Mouse (Mus musculus) embryonic facial prominence, embryonic 11.5 days (tissue): ENCODE measurements around the gene 6820408C15Rik. TPM values are rescaled to one million over a fixed set of nuclear protein-coding genes. Genes with fewer than 3 reads are reported as not detected.

Experiments
- ATAC-seq: fragments of 200-750 bp; cut with Nextera tagmentation; replicated peaks from 2 replicates; pipeline ENCODE4 v1.8.0; 2017; ENCODE audit warnings: low read depth; ENCODE audit not compliant: insufficient number of reproducible peaks, low FRiP score, low TSS enrichment
- DNase-seq: peaks from one replicate; pipeline ENCODE4 v3.0.0-alpha.2; 2015; ENCODE audit warnings: low spot score
- H3K27ac ChIP-seq: fragments of 300-500 bp; sonication (generic); replicated peaks from 2 replicates; pipeline ENCODE4 v1.5.1; 2014; ENCODE audit warnings: mild to moderate bottlenecking, low read depth, low read length, control low read depth
- H3K27me3 ChIP-seq: fragments of 300-500 bp; sonication (generic); 2 replicates; pipeline ENCODE4 v1.6.1; 2014; ENCODE audit warnings: mild to moderate bottlenecking, low read length, moderate library complexity, mixed read lengths; ENCODE audit not compliant: control insufficient read depth, insufficient read depth
- H3K36me3 ChIP-seq: fragments of 300-500 bp; sonication (generic); replicated peaks from 2 replicates; pipeline ENCODE4 v1.6.1; 2014; ENCODE audit warnings: low read depth, mild to moderate bottlenecking, low read length, moderate library complexity, mixed read lengths; ENCODE audit not compliant: control insufficient read depth, insufficient read depth
- H3K4me1 ChIP-seq: fragments of 300-500 bp; sonication (generic); 2 replicates; pipeline ENCODE4 v1.6.1; 2014; ENCODE audit warnings: low read length, mixed read lengths; ENCODE audit not compliant: control insufficient read depth, insufficient read depth
- H3K4me2 ChIP-seq: fragments of 300-500 bp; sonication (generic); 2 replicates; pipeline ENCODE4 v1.6.1; 2014; ENCODE audit warnings: low read depth, mild to moderate bottlenecking, control low read depth, low read length, moderate library complexity
- H3K4me3 ChIP-seq: fragments of 300-500 bp; sonication (generic); 2 replicates; pipeline ENCODE4 v1.5.1; 2014; ENCODE audit warnings: low read depth, low read length, control low read depth
- H3K9ac ChIP-seq: fragments of 300-500 bp; sonication (generic); replicated peaks from 2 replicates; pipeline ENCODE4 v1.6.1; 2014; ENCODE audit warnings: mild to moderate bottlenecking, control low read depth, low read length
- H3K9me3 ChIP-seq: fragments of 300-500 bp; sonication (generic); replicated peaks from 2 replicates; pipeline ENCODE4 v1.6.1; 2016; ENCODE audit warnings: mild to moderate bottlenecking, low read length, inconsistent platforms, mixed read lengths; ENCODE audit not compliant: control insufficient read depth
- WGBS: fragments of 180-500 bp; shearing (Covaris S2); extraction: QIAGEN DNeasy Blood & Tissue Kit; methylation state at CpG from one replicate; pipeline ENCODE4 v1.1.7; 2014; 5-methylcytosine and 5-hydroxymethylcytosine counted together
- polyA plus RNA-seq: library from polyadenylated mRNA; unstranded; fragments of >200 nt; fragmentation: Nextera tagmentation; extraction: Ambion mirVana; gene quantifications from 2 replicates; pipeline ENCODE4 v1.2.1, GENCODE M21; 2014

The 6820408C15Rik gene
- polyA plus RNA-seq, 1 experiment from 2014 or later = 0.24 TPM

- 0% methylated on average over 38 of the region's 38 CpGs for WGBS
- Histone ChIP-seq H3K36me3 (no peaks in the 10 kb centered on the region), H3K4me2 (peak overlapping the region; percentile 83), H3K4me3 (peak overlapping the region; percentile 95), H3K4me1 (no peaks in the 10 kb centered on the region), H3K9me3 (no peaks in the 10 kb centered on the region), H3K9ac (peak overlapping the region; percentile 66), H3K27me3 (no peaks in the 10 kb centered on the region), H3K27ac (peak overlapping the region; percentile 99)
- DNase-seq = peak; percentile 96
- peak; percentile 79 for ATAC-seq
Observed at GRCm38 (mm10) chr2:152398691-152399090, 16.7 kb upstream of the 6820408C15Rik start.

GRCm38 (mm10) chr2:152399122-152399542, 16.3 kb upstream of the 6820408C15Rik start:
- WGBS = under 1% methylated on average over 13 of the region's 13 CpGs
- H3K4me3 ChIP-seq = peak overlapping the region; percentile 95
- ATAC-seq = no peak

GRCm38 (mm10) chr2:152406126-152406525, 9.3 kb upstream of the 6820408C15Rik start:
- Histone ChIP-seq H3K4me1 (peaks cover 8% of the 10 kb centered on the region), H3K4me2 (peak overlapping the region; percentile 48), H3K4me3 (peak overlapping the region; percentile 33), H3K9me3 (no peaks in the 10 kb centered on the region), H3K27me3 (no peaks in the 10 kb centered on the region), H3K36me3 (no peaks in the 10 kb centered on the region), H3K9ac (no peak overlapping the region; the same call in 1 of the 2 replicates), H3K27ac (peak overlapping the region; percentile 16; the same call in 1 of the 2 replicates)
- 0% methylated on average over 19 of the region's 19 CpGs for WGBS
- peak; percentile 98 for DNase-seq
- peak; percentile 93 for ATAC-seq

More at GRCm38 (mm10) chr2:152399122-152399542, 16.3 kb upstream of the 6820408C15Rik start:
- H3K36me3 ChIP-seq = no peaks in the 10 kb centered on the region
- H3K27me3 ChIP-seq = no peaks in the 10 kb centered on the region
- H3K4me1 ChIP-seq = no peaks in the 10 kb centered on the region
- peak; percentile 76 for DNase-seq
- peak overlapping the region; percentile 66 for H3K9ac ChIP-seq
- no peaks in the 10 kb centered on the region for H3K9me3 ChIP-seq
- peak overlapping the region; percentile 99 for H3K27ac ChIP-seq
- peak overlapping the region; percentile 83 for H3K4me2 ChIP-seq

- 69% methylated on average over 6 of the region's 6 CpGs for WGBS
- no peak overlapping the region for H3K9ac ChIP-seq
- H3K9me3 ChIP-seq = no peaks in the 10 kb centered on the region
- H3K4me1 ChIP-seq = peaks cover 8% of the 10 kb centered on the region
- no peaks in the 10 kb centered on the region for H3K36me3 ChIP-seq
- H3K4me3 ChIP-seq = no peak overlapping the region
- DNase-seq (no peak), ATAC-seq (no peak)
- peak overlapping the region; percentile 95 for H3K27ac ChIP-seq
- no peaks in the 10 kb centered on the region for H3K27me3 ChIP-seq
- no peak overlapping the region for H3K4me2 ChIP-seq
Observed at GRCm38 (mm10) chr2:152409781-152410180, 5.6 kb upstream of the 6820408C15Rik start.

- DNase-seq = peak; percentile 98
- Histone ChIP-seq H3K27me3 (no peaks in the 10 kb centered on the region), H3K36me3 (no peaks in the 10 kb centered on the region), H3K4me1 (peaks cover 8% of the 10 kb centered on the region), H3K4me3 (peak overlapping the region; percentile 93), H3K9ac (peak overlapping the region; percentile 14), H3K4me2 (peak overlapping the region; percentile 90), H3K27ac (peak overlapping the region; percentile 95), H3K9me3 (no peaks in the 10 kb centered on the region; the same call in 1 of the 2 replicates)
- 2% methylated on average over 15 of the region's 15 CpGs for WGBS
- peak; percentile 77 for ATAC-seq
Observed at GRCm38 (mm10) chr2:152410971-152411371, 4.4 kb upstream of the 6820408C15Rik start.

- Histone ChIP-seq H3K9me3 (no peaks in the 10 kb centered on the region; the same call in 1 of the 2 replicates), H3K4me3 (peak overlapping the region; percentile 93), H3K4me2 (peak overlapping the region; percentile 90), H3K27me3 (no peaks in the 10 kb centered on the region), H3K27ac (peak overlapping the region; percentile 95), H3K4me1 (peaks cover 7% of the 10 kb centered on the region), H3K36me3 (no peaks in the 10 kb centered on the region), H3K9ac (peak overlapping the region; percentile 60)
- ATAC-seq = peak; percentile 11; the same call in 1 of the 2 replicates
- peak; percentile 69 for DNase-seq
- 2% methylated on average over 7 of the region's 7 CpGs for WGBS
Observed at GRCm38 (mm10) chr2:152411471-152411870, 3.9 kb upstream of the 6820408C15Rik start.

- peak overlapping the region; percentile 93 for H3K4me3 ChIP-seq
- no peaks in the 10 kb centered on the region for H3K36me3 ChIP-seq
- DNase-seq = peak; percentile 39
- H3K27ac ChIP-seq = peak overlapping the region; percentile 95
- no peaks in the 10 kb centered on the region for H3K27me3 ChIP-seq
- no peak for ATAC-seq
- 2% methylated on average over 15 of the region's 15 CpGs for WGBS
- peaks cover 6% of the 10 kb centered on the region for H3K4me1 ChIP-seq
- H3K9me3 ChIP-seq = no peaks in the 10 kb centered on the region; the same call in 1 of the 2 replicates
- H3K4me2 ChIP-seq = peak overlapping the region; percentile 90
- peak overlapping the region; percentile 98 for H3K9ac ChIP-seq
Observed at GRCm38 (mm10) chr2:152412526-152413157, 2.7 kb upstream of the 6820408C15Rik start.

GRCm38 (mm10) chr2:152413158-152413764, 2.1 kb upstream of the 6820408C15Rik start:
- ATAC-seq = no peak
- H3K4me2 ChIP-seq = peak overlapping the region; percentile 90
- 1% methylated on average over 21 of the region's 21 CpGs for WGBS
- no peaks in the 10 kb centered on the region for H3K36me3 ChIP-seq
- peaks cover 6% of the 10 kb centered on the region for H3K4me1 ChIP-seq
- no peaks in the 10 kb centered on the region for H3K27me3 ChIP-seq
- H3K27ac ChIP-seq = peak overlapping the region; percentile 98
- H3K4me3 ChIP-seq = peak overlapping the region; percentile 93
- H3K9me3 ChIP-seq = no peaks in the 10 kb centered on the region; the same call in 1 of the 2 replicates
- DNase-seq = no peak
- H3K9ac ChIP-seq = peak overlapping the region; percentile 98
